Mouse (Mus musculus): ENCODE measurements at regions not wholly inside any gene's neighbourhood (a gene's known extent, or its start where the extent isn't known, plus 50 kb on each side); places are given as distances from the start of the nearest gene placed in this dataset.

DNA sequence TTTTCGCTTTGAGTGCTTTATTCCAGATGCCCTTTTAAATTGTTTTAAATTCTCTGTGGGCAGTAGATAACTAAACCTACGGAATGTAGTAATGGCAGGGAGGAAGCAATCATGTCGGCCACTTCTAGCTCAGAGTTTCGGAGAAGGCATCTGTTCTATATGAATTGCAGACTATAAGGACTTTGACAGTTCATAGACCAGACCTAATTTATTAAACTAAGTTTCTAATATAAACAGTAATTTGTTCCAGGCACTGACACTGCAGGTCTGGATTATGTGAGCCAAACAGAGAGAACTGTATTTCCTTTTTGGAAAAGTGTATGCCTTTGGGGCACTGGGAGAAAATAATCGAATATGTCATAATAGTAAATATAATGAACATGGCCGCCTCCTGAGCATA lies 591.4 kb downstream of the Plcl1 start:
- ATAC-seq (replicated peaks; ENCODE audit: low FRiP score) (no peak), DNase-seq (ENCODE audit: low spot score) (no peak)
- no peak overlapping the region for H3K4me3 ChIP-seq (ENCODE audit: low read depth, low read length)
- H3K36me3 ChIP-seq (ENCODE audit: control insufficient read depth, insufficient read depth, low read length): no peaks in the 10 kb centered on the region
- WGBS: 70% methylated on average over 6 of the region's 6 CpGs
- no peaks in the 10 kb centered on the region for H3K9me3 ChIP-seq (ENCODE audit: control insufficient read depth, low read length)
- H3K27ac ChIP-seq (ENCODE audit: low read depth, low read length): no peak overlapping the region
- H3K27me3 ChIP-seq (replicated peaks; ENCODE audit: control insufficient read depth, insufficient read depth, low read length): no peaks in the 10 kb centered on the region
- H3K9ac ChIP-seq (ENCODE audit: low read depth, low read length): no peak overlapping the region
- H3K4me1 ChIP-seq (replicated peaks; ENCODE audit: control insufficient read depth, insufficient read depth, low read length): no peaks in the 10 kb centered on the region
- no peak overlapping the region for H3K4me2 ChIP-seq
